Mouse (Mus musculus) small intestine, adult 2 months (tissue): ENCODE results near the gene Alg3.

Experiments
- CTCF ChIP-seq: fragments of 200-500 bp; IDR thresholded peaks from 2 replicates; pipeline ENCODE4 v1.5.1; 2012; ENCODE audit warnings: low read depth, mild to moderate bottlenecking, control low read depth, inconsistent platforms, low read length, moderate library complexity, mixed read lengths; ENCODE audit not compliant: insufficient replicate concordance, insufficient read length; ENCODE audit errors: extremely low read depth
- POLR2A ChIP-seq: fragments of 200-500 bp; IDR thresholded peaks from 2 replicates; pipeline ENCODE4 v1.6.1; 2012; ENCODE audit warnings: low read depth, mild to moderate bottlenecking, control low read depth, inconsistent platforms, low read length, moderate library complexity

DNA sequence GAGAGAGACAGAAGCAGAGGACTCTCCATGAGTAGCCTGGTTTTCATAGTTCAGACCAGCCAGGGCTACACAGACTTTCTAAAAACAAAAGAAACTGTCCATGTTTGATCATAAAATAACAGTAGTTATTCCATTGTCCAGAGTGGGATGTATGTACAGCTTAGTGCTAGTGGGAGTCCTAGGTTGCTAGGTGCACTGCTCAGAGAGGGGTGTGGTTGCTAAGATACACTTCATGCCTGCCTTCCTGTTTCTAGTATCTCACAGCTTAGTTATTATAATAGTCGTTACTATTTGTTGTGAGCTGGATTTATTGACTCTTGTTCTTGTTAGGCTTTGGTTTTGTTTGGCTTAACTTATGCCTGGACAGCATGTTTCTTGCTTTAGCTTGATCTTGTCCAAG, 46.5 kb downstream of the Alg3 start:
- TF ChIP-seq CTCF (no peak), POLR2A (no peak)
